Mouse (Mus musculus): Measurements from ENCODE around the gene Gdpd1. TPM values are rescaled to one million over a fixed set of nuclear protein-coding genes. Genes with fewer than 3 reads are reported as not detected.

Gdpd1 gene
- total RNA-seq (2021) = 10 to 100 TPM; 42.0 to 46.7 TPM
- long read RNA-seq, experiment 1, transcript Gdpd1-201 (10 exons, 2,336 nt) = major isoform, 62 of 65 reads
- long read RNA-seq, experiment 1, partial matches to known transcripts = 1 of 65 reads
- long read RNA-seq, experiment 1, other reads (novel, unspliced or antisense) = 2 of 65 reads
- long read RNA-seq, experiment 2, transcript Gdpd1-201 (10 exons, 2,336 nt) = major isoform, 85 of 93 reads
- long read RNA-seq, experiment 2, partial matches to known transcripts = 1 of 93 reads
- long read RNA-seq, experiment 2, other reads (novel, unspliced or antisense) = 7 of 93 reads

DNA sequence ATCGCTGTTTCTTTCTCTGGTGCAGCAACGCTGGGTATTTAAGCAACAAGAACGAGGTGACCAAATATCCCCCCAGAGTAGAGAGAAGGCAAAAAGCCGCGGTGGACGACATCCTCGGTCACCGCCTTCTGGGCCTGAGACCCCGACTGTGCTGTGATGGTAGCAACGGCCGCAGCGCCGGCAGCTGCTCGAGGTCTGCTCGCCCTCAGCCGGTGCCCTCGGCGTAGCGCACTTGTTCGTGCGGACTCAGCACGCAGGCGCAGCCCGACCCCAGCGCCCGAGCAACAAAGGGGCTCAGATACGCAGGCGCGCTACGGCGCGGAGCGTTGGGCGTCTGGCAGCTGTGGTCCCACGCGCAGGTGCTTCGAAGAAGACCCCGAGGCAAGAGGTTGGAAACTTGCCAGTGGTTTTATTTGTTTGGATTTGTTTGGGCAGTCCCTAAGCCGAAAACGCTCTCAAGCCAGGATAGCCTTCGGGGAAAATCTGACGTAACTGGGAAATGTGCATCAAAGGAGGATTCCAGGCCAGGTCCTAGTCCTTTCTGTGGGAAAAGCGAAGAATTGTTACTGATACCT is at the start of gene Gdpd1:
Gdpd1 (minus strand) TSS at position 197 of the 575 bp plus-strand sequence.
- H3K27ac ChIP-seq = peak within 1 kb of the TSS; percentile 94
- TF ChIP-seq CTCF (conservative IDR thresholded peaks at IDR 0.05) = peak; percentile 41; the same call in 1 of the 2 replicates
- peak; percentile 86 to 88 for DNase-seq (ENCODE audit: low spot score in 2 of 2)
- peak within 1 kb of the TSS; percentile 93 for H3K4me3 ChIP-seq

DNA sequence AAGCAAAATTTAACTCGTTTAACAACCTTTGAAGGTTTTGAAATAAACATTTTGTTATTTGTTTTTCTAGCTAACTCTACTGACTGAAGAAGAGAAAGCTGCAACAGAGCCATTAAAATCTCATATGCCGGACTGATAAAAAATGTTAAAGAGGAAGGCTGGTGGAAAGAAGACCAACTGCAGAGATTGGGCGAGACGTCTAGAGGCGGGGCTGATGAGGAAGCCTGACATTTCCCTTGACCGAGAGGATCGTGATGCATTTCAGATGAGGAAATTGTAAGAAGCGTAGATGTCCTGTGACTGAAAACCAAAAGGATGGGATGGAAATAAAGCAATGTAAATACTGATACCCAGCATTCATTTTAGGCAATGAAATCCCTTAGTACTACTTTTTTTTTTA is 48.0 kb upstream of the Gdpd1 start:
- no peak overlapping the region for H3K27ac ChIP-seq

DNA sequence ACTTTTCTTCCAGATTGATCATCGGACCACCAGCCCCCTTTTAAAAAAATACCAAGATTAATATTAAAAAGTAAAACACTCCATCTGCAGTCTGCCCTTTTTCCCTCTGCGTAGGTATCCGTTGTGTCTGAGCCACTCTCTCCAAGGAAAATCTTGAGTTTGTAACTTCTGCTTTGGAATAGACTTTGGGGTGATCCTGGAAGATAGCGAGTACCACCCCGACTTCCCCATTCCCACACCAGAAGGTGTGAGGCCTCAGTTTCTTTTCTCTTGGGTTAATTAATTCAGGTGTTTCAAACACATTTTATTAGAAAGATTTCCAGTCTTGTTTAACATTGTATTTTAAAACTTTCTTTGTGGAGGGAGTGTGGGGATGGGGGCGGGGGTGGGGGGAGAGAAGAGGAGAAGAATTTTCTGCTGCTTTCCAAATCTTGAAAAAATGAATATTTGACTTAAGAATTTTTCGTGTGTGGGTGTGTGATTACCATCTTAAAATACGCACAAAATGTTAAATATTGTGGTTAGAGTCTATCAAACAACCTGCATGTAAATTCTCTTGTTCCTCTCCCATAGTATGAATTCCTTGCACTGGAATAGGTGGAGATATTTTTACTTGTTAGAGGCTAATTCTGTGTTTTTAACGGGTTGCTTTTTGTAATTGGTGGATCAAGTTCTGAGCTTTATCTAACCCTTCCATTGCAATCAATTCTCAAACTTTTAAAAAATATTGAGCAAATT is 36.5 kb upstream of the Gdpd1 start:
- peak overlapping the region; percentile 88 for H3K4me3 ChIP-seq
- no peak for DNase-seq (ENCODE audit: low spot score in 2 of 2)
- no peak for TF ChIP-seq CTCF (conservative IDR thresholded peaks at IDR 0.05)
- peak overlapping the region; percentile 93 for H3K27ac ChIP-seq

More for the DNA sequence above, 48.0 kb upstream of the Gdpd1 start:
- no peak for TF ChIP-seq CTCF (conservative IDR thresholded peaks at IDR 0.05)
- no peak overlapping the region for H3K4me3 ChIP-seq
- DNase-seq (ENCODE audit: low spot score in 2 of 2) = no peak

DNA sequence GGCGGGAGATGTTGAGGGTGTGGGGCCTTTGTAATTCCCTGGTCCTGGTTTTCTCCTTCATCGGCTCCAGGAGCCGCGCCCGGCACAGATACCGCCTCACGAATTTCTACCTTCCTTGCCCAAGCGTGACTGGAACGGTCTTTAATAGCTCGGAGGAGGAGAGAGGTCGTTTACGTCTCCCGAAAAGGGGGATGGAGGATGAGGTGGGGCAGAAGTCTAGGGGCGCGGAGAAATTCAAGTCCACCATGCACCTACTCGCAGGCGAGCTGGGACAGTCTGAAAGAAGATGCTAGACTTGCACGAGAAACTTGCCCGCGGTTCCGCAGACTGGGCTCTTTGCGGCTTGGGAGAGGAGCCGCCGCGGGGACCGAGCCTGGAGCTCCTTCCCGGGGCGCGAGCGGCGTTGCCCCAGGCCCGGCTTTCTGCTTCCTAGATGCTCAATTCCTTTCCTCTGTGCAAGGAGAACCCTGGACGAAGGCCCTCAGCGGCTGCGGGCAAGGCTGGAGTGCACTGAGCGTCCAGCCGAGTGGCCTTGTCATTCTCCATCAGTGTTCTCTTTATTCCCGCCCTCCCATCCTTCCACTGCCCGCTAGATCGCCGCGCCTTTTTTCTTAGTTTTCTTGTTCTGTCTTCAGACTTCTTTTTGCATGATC is 35.8 kb upstream of the Gdpd1 start:
- Histone ChIP-seq H3K4me3 (peak overlapping the region; percentile 88), H3K27ac (peak overlapping the region; percentile 93)
- TF ChIP-seq CTCF (conservative IDR thresholded peaks at IDR 0.05) = no peak
- DNase-seq (ENCODE audit: low spot score in 2 of 2) = no peak

DNA sequence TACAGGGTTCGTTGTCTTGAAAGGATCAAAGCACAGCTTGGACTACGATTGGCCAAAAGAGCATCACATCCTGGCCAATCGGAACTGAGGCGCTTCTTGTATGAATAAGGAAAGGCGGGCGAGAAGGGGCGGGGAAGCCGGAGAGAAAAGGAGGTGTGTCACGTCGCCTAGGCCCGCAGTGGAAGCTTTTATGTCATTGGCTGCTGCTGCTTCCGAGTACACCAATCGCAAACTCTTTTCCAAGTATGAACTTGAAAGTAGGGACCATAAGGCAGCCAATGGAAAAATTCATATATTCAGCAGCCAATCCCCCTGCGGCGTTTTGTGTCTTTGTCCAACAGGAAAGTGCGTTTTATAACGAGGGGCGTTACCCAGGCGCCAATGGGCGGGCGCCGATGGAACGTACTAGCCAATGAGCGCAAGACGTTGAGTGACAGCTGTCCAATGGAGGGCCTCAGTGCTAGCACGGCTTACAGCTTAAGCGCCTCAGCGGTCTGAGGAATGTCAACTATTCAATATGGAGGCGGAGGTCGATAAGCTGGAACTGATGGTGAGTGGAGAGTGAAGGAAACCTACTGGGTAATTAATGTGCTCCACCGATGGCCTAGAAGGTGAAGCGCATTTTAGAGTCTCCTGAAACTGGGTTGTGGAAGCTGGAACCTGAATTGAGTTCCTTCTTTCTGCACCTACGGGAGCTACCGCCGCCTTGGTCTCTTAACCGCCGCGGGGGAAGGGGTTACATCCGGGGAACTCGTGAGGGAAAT is 35.1 kb upstream of the Gdpd1 start, which contains the start of gene Ska2:
Ska2 (plus strand) TSS at position 480 of the 764 bp plus-strand sequence.
- TF ChIP-seq CTCF (conservative IDR thresholded peaks at IDR 0.05) = no peak; the same call in 1 of the 2 replicates
- peak; percentile 94 to 99 for DNase-seq (ENCODE audit: low spot score in 2 of 2)
- peak within 1 kb of the TSS; percentile 88 for H3K4me3 ChIP-seq
- H3K27ac ChIP-seq = peak within 1 kb of the TSS; percentile 93

DNA sequence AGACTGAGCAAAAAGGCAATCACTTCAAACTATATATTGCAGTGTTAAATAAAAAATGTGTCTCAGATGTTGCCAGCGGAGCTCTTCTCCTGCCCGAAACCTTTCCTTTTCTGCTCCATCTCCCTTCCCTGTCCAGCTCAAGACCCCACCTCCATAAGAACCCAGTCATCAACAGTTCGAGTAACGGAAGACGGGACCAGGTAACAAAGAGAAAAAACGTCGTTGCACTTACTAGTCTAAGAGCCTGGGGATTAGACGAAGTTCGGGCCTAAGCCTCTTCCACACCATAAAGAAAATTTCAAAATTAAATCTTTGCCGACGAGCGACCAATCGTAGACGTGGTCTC is 34.5 kb upstream of the Gdpd1 start, which contains the start of gene Prr11:
Prr11 (minus strand) TSS at position 300 of the 346 bp plus-strand sequence.
- DNase-seq (ENCODE audit: low spot score in 2 of 2) = no peak
- Histone ChIP-seq H3K4me3 (peak within 1 kb of the TSS; percentile 88), H3K27ac (peak within 1 kb of the TSS; percentile 93)
- no peak for TF ChIP-seq CTCF (conservative IDR thresholded peaks at IDR 0.05)

DNA sequence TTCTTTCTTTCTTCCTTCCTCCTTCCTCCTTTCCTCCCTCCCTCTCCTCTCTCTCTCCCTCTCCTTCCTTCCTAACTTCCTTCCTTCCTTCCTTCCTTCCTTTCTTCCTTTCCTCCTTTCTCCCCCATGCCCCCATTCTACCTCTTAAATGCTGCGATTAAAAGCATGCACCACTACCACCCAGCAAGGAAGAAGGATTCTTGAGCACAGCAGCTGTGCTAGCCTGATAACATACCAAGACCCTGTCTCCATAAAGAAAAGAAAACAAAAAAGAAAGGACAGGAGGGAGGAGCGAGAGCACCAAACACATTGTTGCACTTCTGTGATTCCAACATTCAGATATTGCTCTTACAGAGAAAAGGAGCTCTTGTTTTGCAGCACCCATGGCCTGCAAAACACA is 13.3 kb upstream of the Gdpd1 start:
- TF ChIP-seq CTCF (conservative IDR thresholded peaks at IDR 0.05) = no peak
- Histone ChIP-seq H3K4me3 (peak overlapping the region; percentile 79), H3K27ac (peak overlapping the region; percentile 85; the same call in 1 of the 2 replicates)
- DNase-seq (ENCODE audit: low spot score in 2 of 2) = no peak

DNA sequence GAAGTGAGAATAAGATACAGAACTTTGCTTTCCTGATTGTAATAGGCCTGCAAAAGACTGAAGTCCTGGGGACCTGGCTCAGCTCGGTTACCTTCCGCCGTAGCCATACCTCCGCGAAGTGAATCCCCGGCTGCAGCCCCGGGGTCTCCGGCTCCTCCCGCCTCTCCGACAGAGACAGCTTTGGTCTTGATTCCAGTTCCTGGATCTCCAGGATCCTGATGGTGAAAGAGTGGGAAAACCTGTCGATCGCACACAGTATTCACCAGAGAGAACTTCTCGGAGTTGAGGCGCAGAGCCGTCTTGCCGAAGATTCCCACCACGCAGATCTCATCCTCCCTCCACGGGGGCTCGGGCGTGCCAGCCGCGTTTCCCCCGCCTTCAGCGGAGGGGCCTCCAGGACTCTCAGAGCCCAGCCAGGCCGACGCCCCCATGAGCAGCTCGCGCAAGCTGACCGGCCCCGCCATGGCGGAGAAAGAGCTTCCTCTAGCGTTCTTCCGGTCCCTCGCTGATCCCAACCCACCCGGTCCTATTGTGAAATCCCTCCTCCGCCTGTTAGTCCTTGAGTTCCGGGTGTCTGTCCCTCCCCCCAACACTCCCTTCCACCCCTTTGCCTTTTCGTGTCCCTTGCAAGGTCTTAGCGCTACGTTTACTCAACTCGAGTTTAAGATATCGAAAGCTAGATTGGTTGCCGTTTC is 12.6 kb upstream of the Gdpd1 start, which contains the start of gene Smg8:
Smg8 (minus strand) TSS at position 485 of the 695 bp plus-strand sequence.
- peak; percentile 79 to 80 for DNase-seq (ENCODE audit: low spot score in 2 of 2)
- Histone ChIP-seq H3K4me3 (peak within 1 kb of the TSS; percentile 79), H3K27ac (peak within 1 kb of the TSS; percentile 85)
- TF ChIP-seq CTCF (conservative IDR thresholded peaks at IDR 0.05) = no peak

DNA sequence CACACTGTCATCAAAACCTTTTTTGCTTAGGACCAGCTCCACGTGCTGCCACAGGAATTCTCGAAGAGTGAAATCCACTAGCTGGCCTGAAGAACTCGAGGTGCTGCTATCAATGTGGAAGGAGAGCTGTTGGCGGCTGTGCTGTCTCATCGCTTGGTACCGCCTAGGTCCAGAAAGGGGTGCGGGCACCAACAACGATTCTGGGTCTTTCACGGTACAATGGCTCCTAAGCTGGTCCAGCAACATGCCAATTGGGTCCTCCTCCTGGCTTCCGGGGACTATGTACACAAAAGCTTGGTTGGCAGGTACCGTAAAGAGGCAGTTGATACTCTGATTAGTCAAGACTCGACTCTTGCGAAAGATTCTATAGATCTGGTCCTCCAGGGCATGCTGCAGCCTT is 11.6 kb upstream of the Gdpd1 start:
- peak overlapping the region; percentile 79 for H3K4me3 ChIP-seq
- no peak overlapping the region for H3K27ac ChIP-seq
- TF ChIP-seq CTCF (conservative IDR thresholded peaks at IDR 0.05) = no peak
- no peak for DNase-seq (ENCODE audit: low spot score in 2 of 2)

DNA sequence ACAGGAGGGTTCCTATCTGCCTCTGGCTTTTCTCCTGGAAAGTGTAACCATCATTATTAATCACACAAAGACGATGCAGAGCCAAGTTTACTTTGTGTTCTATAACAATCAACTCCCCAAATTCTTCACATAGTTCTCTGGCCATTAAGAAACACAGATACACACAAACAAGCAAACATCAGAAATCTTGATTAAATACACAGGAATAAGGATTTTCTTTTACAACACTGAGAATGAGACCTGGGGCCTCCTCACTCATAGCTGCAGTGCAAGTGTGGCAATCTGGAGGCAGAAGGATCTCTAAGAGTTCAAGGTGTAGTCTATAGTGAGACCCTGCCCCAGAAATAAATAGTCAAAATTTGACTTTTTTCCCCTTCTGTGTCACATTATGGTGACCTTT is 9.8 kb upstream of the Gdpd1 start:
- Histone ChIP-seq H3K27ac (no peak overlapping the region), H3K4me3 (no peak overlapping the region)
- DNase-seq (ENCODE audit: low spot score in 2 of 2) = no peak
- TF ChIP-seq CTCF (conservative IDR thresholded peaks at IDR 0.05) = no peak

DNA sequence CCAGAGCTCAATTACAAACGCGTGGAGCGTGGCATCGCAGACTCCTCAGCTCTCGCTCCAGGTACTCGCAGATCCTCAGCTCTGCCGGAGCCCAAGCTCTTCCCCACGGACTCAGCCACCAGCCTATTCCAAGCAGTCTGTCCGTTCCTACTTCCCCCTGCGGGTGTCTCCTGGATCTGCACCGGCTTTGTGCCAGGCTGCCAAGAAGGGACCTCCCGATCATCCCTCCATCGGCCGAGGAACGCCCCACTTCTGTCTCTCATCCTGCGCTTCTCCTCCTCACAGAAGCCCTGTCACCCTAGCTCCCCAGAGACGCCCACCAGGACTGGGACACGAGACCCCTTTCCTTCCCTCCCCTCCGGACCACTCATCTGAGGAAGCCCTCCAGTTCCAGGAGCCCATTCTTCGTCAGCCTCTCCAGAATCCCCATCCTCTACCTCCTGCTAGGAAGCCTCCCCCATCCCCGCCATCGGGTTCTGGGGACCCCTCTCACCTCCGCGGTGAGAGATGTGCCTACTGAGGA is 458 bp downstream of the Gdpd1 start:
- TF ChIP-seq CTCF (conservative IDR thresholded peaks at IDR 0.05) = peak; percentile 78
- peak; percentile 66 to 78 for DNase-seq (ENCODE audit: low spot score in 2 of 2)
- peak overlapping the region; percentile 94 for H3K27ac ChIP-seq
- H3K4me3 ChIP-seq = peak overlapping the region; percentile 93

Measured in layer of hippocampus, adult 2 months (tissue).